Mouse (Mus musculus) olfactory bulb, adult 2 months (tissue): ENCODE data around the gene Bach2.

Experiments used
- CTCF ChIP-seq: fragments of 200-500 bp; IDR thresholded peaks from 2 replicates; pipeline ENCODE4 v1.5.1; 2012; ENCODE audit warnings: low read depth, mild to moderate bottlenecking, low read length, moderate library complexity; ENCODE audit not compliant: insufficient read depth
- POLR2A ChIP-seq: fragments of 200-500 bp; IDR thresholded peaks from 2 replicates; pipeline ENCODE4 v1.6.1; 2012; ENCODE audit warnings: mild to moderate bottlenecking, low read depth, low read length, moderate library complexity; ENCODE audit not compliant: insufficient read depth

- TF ChIP-seq POLR2A (no peak), CTCF (no peak)
Observed at GRCm38 (mm10) chr4:32216466-32216865, 22.1 kb upstream of the Bach2 start.
